Mouse (Mus musculus): ENCODE data around the gene Heyl. TPM values are rescaled to one million over a fixed set of nuclear protein-coding genes. Genes with fewer than 3 reads are reported as not detected.
"Not testable (repeated sequence)": the region's sequence is repeated elsewhere in the genome, so short reads cannot be mapped to it uniquely, and the experiment has no call there.

Gene Heyl
- total and polyA plus RNA-seq, 2 experiments = 0.28 to 1.0 TPM

DNA sequence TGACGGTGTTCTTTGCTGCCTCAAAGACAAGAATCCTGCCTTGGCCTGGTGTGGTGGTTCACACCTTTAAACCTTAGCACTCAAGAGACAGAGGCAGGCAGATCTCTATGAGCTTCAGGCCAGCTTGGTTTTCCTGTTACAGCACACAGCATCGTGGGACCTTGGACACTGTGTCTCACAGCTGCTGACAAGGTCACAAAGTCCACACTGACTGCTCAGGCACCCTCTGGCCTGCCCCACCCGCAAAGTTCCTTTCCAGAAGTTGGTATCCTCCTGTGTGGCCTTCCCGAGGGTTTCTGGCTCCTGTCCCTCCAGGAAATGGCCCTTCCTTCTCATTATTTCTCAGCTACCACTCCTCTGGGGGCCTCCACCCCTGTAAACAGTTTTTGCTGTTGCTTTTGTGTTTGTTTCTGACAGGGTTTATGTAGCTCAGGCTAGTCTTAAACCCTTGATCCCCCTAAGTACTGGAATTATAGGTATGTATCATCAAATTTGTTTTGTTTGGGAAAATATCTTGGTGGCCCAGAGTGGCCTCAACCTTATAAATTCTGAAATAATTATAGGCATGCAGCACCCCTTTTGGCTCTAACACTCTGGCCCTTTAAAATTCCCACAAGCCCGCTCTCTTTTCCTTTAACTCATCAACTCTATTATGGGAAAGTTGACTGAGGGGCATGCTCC lies 28.5 kb downstream of the Heyl start, which contains the start of gene Pabpc4:
Gene Pabpc4 (plus strand): TSS at position 631 of the 681 bp plus-strand sequence.
- no peaks in the 10 kb centered on the region for H3K79me2 ChIP-seq (ENCODE audit: control insufficient read depth, insufficient read depth, low read length)
- no peak for DNase-seq (ENCODE audit: extremely low read depth, low read depth, low spot score)
- H3K27ac ChIP-seq (replicated peaks; ENCODE audit: insufficient read depth, low read depth, low read length) = no peak within 1 kb of the TSS
- no peak within 1 kb of the TSS for H3K4me3 ChIP-seq (ENCODE audit: insufficient read depth, low read depth, low read length)
- no peaks in the 10 kb centered on the region for H3K4me1 ChIP-seq (ENCODE audit: control insufficient read depth, insufficient read depth, low read length)
- H3K36me3 ChIP-seq (ENCODE audit: control insufficient read depth, insufficient read depth, low read length) = no peaks in the 10 kb centered on the region
- H3K27me3 ChIP-seq (ENCODE audit: control insufficient read depth, insufficient read depth, low read length) = no peaks in the 10 kb centered on the region
- no peak for TF ChIP-seq POLR2A (IDR thresholded peaks at IDR 0.05; ENCODE audit: extremely low read depth, insufficient read depth, low read length)
- no peak for TF ChIP-seq CTCF (IDR thresholded peaks at IDR 0.05; ENCODE audit: low read depth, low read length)
- no peak within 1 kb of the TSS for H3K9ac ChIP-seq (ENCODE audit: low read depth, low read length)
- 60% methylated on average over 5 of the region's 5 CpGs for WGBS

DNA sequence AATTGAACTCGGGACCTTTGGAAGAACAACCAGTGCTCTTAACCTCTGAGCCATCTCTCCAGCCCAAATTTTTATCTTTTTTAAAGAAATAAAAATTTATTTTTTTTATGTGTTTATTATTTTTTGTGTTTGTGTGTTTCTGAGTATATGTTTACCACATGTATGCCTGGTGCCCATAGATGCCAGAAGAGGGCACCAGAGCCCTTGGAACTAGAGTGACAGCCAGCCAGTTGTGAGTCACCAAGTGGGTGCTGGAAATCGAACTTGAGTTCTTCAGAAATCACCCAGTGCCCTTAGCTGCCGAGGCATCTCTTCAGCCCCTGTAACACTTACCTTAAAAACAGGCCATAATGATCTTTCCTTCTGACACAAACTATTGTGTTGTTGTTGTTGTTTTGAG lies 37.7 kb downstream of the Heyl start:
- Histone ChIP-seq H3K36me3 (ENCODE audit: control insufficient read depth, insufficient read depth, low read length) (no peaks in the 10 kb centered on the region), H3K27ac (replicated peaks; ENCODE audit: insufficient read depth, low read depth, low read length) (no peak overlapping the region), H3K27me3 (ENCODE audit: control insufficient read depth, insufficient read depth, low read length) (no peaks in the 10 kb centered on the region), H3K9ac (ENCODE audit: low read depth, low read length) (no peak overlapping the region), H3K4me3 (ENCODE audit: insufficient read depth, low read depth, low read length) (no peak overlapping the region), H3K79me2 (ENCODE audit: control insufficient read depth, insufficient read depth, low read length) (no peaks in the 10 kb centered on the region), H3K4me1 (ENCODE audit: control insufficient read depth, insufficient read depth, low read length) (no peaks in the 10 kb centered on the region)
- 91% methylated on average over 3 of the region's 3 CpGs for WGBS
- DNase-seq (ENCODE audit: extremely low read depth, low read depth, low spot score) = no peak
- TF ChIP-seq POLR2A (IDR thresholded peaks at IDR 0.05; ENCODE audit: extremely low read depth, insufficient read depth, low read length) (no peak), CTCF (IDR thresholded peaks at IDR 0.05; ENCODE audit: low read depth, low read length) (no peak)

DNA sequence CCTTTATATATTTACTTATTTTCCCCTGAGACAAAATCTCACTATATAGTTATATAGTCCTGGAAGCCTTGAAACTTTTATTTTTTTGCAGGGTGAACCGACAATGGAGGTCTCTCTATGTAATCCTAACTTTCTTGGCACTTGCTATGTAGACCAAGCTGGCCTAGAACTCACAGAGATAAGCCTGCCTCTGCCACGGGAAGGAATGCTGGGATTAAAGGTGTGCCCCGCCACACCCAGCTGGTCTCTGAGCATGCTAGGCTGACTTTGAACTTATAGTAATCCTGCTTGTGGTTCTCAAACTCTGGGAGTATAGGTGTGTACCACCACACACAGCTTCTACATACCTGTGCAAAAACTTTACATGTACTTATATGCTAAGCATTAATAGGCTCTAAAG lies 46.8 kb downstream of the Heyl start:
- Histone ChIP-seq H3K79me2 (ENCODE audit: control insufficient read depth, insufficient read depth, low read length) (peaks cover 7% of the 10 kb centered on the region; the same call in 1 of the 2 replicates), H3K4me1 (ENCODE audit: control insufficient read depth, insufficient read depth, low read length) (peaks cover 10% of the 10 kb centered on the region), H3K36me3 (ENCODE audit: control insufficient read depth, insufficient read depth, low read length) (no peaks in the 10 kb centered on the region), H3K27me3 (ENCODE audit: control insufficient read depth, insufficient read depth, low read length) (no peaks in the 10 kb centered on the region), H3K9ac (ENCODE audit: low read depth, low read length) (no peak overlapping the region), H3K27ac (replicated peaks; ENCODE audit: insufficient read depth, low read depth, low read length) (no peak overlapping the region), H3K4me3 (ENCODE audit: insufficient read depth, low read depth, low read length) (no peak overlapping the region)
- whole genome bisulfite sequencing = 79% methylated on average over 3 of the region's 3 CpGs
- no peak for TF ChIP-seq CTCF (IDR thresholded peaks at IDR 0.05; ENCODE audit: low read depth, low read length)
- TF ChIP-seq POLR2A (IDR thresholded peaks at IDR 0.05; ENCODE audit: extremely low read depth, insufficient read depth, low read length) = no peak
- no peak for DNase-seq (ENCODE audit: extremely low read depth, low read depth, low spot score)

- DNase-seq (ENCODE audit: extremely low read depth, low read depth, low spot score) = peak; percentile 76
- peak overlapping the region; percentile 52; the same call in 1 of the 2 replicates for H3K9ac ChIP-seq (ENCODE audit: low read depth, low read length)
- H3K27me3 ChIP-seq (ENCODE audit: control insufficient read depth, insufficient read depth, low read length) = no peaks in the 10 kb centered on the region
- H3K4me3 ChIP-seq (ENCODE audit: insufficient read depth, low read depth, low read length) = peak overlapping the region; percentile 73
- peak overlapping the region; percentile 64 for H3K27ac ChIP-seq (replicated peaks; ENCODE audit: insufficient read depth, low read depth, low read length)
- peaks cover 14% of the 10 kb centered on the region for H3K4me1 ChIP-seq (ENCODE audit: control insufficient read depth, insufficient read depth, low read length)
- peaks cover 10% of the 10 kb centered on the region; the same call in 1 of the 2 replicates for H3K79me2 ChIP-seq (ENCODE audit: control insufficient read depth, insufficient read depth, low read length)
- H3K36me3 ChIP-seq (ENCODE audit: control insufficient read depth, insufficient read depth, low read length) = peaks cover 9% of the 10 kb centered on the region; the same call in 1 of the 2 replicates
- TF ChIP-seq CTCF (IDR thresholded peaks at IDR 0.05; ENCODE audit: low read depth, low read length) = peak; percentile 80
- TF ChIP-seq POLR2A (IDR thresholded peaks at IDR 0.05; ENCODE audit: extremely low read depth, insufficient read depth, low read length) = peak; percentile 82
- under 1% methylated on average over 25 of the region's 25 CpGs for WGBS
Measured at GRCm38 (mm10) chr4:123282500-123282899, 49.1 kb downstream of the Heyl start.

DNA sequence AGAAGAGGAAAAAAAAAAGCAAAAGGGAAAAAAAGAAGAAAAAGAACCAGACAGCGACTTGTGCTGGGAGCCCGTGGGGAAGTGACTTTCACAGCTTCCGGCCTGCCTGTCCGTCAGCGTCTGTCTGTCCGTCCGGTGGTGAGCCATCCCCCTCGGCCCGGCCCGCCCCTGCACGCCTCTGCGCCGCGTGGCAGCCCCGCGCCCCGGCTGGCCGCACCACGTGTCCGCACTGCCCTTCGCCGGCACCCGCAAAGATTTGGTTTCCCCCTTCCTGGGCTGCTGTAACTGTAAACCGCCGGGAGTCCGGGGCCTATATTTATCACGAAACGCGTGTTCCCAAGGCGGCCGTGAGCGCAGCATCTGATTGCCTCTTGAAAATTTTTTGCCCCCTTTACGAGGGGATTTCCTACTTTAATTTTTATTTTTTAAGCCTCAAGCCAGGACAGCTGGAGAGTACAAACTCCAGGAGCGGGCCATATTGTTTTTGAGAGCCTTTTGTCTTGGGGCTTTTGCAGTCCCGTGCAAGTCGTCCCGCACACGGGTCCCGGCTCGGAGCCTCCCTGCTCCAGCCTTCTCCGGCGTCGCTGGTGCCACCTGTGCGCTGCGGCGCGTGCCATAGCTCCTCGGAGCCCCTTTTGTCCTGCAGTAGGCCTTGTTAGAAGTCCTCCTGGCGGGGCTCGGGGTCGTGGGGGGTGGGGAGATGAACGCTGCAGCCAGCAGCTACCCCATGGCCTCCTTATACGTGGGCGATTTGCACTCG lies 49.7 kb downstream of the Heyl start:
- Histone ChIP-seq H3K4me1 (ENCODE audit: control insufficient read depth, insufficient read depth, low read length) (peaks cover 14% of the 10 kb centered on the region), H3K36me3 (ENCODE audit: control insufficient read depth, insufficient read depth, low read length) (peaks cover 12% of the 10 kb centered on the region; the same call in 1 of the 2 replicates), H3K9ac (ENCODE audit: low read depth, low read length) (peak overlapping the region; percentile 77), H3K4me3 (ENCODE audit: insufficient read depth, low read depth, low read length) (peak overlapping the region; percentile 73), H3K27ac (replicated peaks; ENCODE audit: insufficient read depth, low read depth, low read length) (peak overlapping the region; percentile 64)
- 1% methylated on average over 46 of the region's 55 CpGs for WGBS
- DNase-seq (ENCODE audit: extremely low read depth, low read depth, low spot score); H3K79me2 ChIP-seq (ENCODE audit: control insufficient read depth, insufficient read depth, low read length); H3K27me3 ChIP-seq (ENCODE audit: control insufficient read depth, insufficient read depth, low read length): not testable (repeated sequence)

GRCm38 (mm10) chr4:123283675-123284064 lies 50.3 kb downstream of the Heyl start:
- Histone ChIP-seq H3K36me3 (ENCODE audit: control insufficient read depth, insufficient read depth, low read length) (peaks cover 17% of the 10 kb centered on the region; the same call in 1 of the 2 replicates), H3K9ac (ENCODE audit: low read depth, low read length) (peak overlapping the region; percentile 26), H3K4me3 (ENCODE audit: insufficient read depth, low read depth, low read length) (peak overlapping the region; percentile 73), H3K4me1 (ENCODE audit: control insufficient read depth, insufficient read depth, low read length) (peaks cover 14% of the 10 kb centered on the region)
- DNase-seq (ENCODE audit: extremely low read depth, low read depth, low spot score) = peak; percentile 41
- not testable (repeated sequence) for H3K27ac ChIP-seq (replicated peaks; ENCODE audit: insufficient read depth, low read depth, low read length); H3K79me2 ChIP-seq (ENCODE audit: control insufficient read depth, insufficient read depth, low read length); H3K27me3 ChIP-seq (ENCODE audit: control insufficient read depth, insufficient read depth, low read length)
- 1% methylated on average over 15 of the region's 15 CpGs for WGBS
